Mouse (Mus musculus): ENCODE measurements around the gene Ccdc80. TPM values are rescaled to one million over a fixed set of nuclear protein-coding genes. Genes with fewer than 3 reads are reported as not detected.

Gene Ccdc80
- total RNA-seq, 2 experiments from 2014 or later, result 6.5 to 9.8 TPM

Other genes with a start within 250 kb of the Ccdc80 start
- gene Cd200r2, start 226.3 kb upstream of the Ccdc80 start, total RNA-seq (2021), result not detected
- under 1 TPM in 1 of 2 experiments, not detected in 1; 0.32 TPM for gene Cd200r3, start 149.7 kb upstream of the Ccdc80 start, total RNA-seq (2021)
- gene Slc35a5, start 65.3 kb downstream of the Ccdc80 start, total RNA-seq (2021), result 10 to 100 TPM; 53.8 to 54.7 TPM
- 10 to 100 TPM; 43.2 to 45.1 TPM for gene Atg3, start 65.4 kb downstream of the Ccdc80 start, total RNA-seq (2021)
- gene Btla, start 130.9 kb downstream of the Ccdc80 start, total RNA-seq (2021), result under 1 TPM; 0.23 to 0.31 TPM

Measured in layer of hippocampus, postnatal 14 days (tissue).